Mouse (Mus musculus) cerebellum, postnatal 14 days (tissue): ENCODE results near the gene Galr3.
A peak's percentile ranks its signal among the peaks of the same experiment; 100 is the strongest.
"Not testable (repeated sequence)": the region's sequence is repeated elsewhere in the genome, so short reads cannot be mapped to it uniquely, and the experiment has no call there.

Experiments
- DNase-seq, 2 experiments: peaks; one replicate each; pipeline ENCODE4 v3.0.0; 2021; ENCODE audit warnings: mixed read lengths in 2 of 2

Galr3 gene

GRCm38 (mm10) chr15:79027291-79028205 is 14.1 kb upstream of the Galr3 start:
- peak in 1 of 2 experiments; percentile 69 for DNase-seq

DNA sequence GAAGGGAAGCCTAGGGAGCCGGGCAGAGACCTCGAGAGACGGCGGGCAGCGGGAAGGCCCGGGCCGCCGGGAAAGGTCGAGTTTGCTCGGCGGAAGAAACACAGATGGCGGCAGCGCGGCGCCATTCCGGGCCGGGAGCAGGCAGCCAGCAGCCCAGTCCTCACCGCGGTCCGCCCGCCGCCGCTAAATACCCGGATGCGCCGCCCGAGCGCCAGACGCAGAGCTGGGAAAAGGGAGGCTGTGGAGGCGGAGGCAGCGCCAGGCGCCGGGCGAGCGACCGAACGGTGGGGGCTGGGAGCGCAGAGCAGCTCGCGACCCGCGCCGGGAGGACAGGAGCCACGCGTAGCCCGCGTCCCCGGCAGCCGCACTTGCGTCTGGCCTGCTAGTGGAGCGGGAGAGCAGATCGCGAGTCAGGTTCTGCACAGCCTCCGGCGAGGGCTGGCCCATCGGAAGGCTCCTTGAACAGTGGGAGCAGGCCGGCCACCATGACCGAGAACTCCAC is 13.4 kb upstream of the Galr3 start, which contains the start of gene H1f0:
H1f0 (plus strand) TSS at position 214 of the 502 bp plus-strand sequence.
- peak; percentile 98 to 99 for DNase-seq

- no peak for DNase-seq
Measured at GRCm38 (mm10) chr15:79028823-79029484, 12.7 kb upstream of the Galr3 start.

DNA sequence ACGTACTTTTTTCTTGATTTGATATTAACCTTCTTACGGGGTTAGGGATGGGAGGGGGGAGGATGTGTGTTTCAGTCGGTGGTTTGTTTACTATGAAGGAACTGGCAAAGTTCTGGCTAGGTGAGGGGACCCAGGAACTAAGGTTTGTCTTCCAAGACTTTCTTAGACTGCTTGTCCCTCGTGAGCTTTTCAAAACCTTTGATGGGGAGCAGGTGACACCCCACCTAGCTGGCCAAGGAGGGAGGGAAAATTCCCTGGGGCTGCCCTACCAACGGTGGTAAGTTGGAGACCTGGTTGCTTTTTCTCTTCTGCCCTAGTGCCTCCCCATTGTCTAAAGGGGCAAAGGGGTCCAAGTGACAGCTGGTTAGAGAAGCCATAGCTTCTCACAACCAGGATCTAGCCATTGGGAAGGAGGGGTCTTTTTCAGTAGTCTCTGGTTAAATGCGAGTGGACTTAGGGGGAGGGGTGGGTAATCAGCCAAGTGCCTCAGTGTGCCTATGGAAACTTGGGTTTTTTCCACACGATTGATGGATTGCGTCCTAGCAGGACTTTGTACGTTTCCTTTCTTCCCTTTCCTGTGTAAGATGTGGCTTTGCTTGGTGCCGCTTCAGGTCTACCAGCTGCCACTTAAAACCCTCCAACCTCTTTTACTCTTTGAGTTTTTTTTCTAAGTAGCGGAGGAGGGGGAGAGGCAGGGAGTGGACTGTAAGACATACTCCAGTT is 12.0 kb upstream of the Galr3 start:
- no peak for DNase-seq

DNA sequence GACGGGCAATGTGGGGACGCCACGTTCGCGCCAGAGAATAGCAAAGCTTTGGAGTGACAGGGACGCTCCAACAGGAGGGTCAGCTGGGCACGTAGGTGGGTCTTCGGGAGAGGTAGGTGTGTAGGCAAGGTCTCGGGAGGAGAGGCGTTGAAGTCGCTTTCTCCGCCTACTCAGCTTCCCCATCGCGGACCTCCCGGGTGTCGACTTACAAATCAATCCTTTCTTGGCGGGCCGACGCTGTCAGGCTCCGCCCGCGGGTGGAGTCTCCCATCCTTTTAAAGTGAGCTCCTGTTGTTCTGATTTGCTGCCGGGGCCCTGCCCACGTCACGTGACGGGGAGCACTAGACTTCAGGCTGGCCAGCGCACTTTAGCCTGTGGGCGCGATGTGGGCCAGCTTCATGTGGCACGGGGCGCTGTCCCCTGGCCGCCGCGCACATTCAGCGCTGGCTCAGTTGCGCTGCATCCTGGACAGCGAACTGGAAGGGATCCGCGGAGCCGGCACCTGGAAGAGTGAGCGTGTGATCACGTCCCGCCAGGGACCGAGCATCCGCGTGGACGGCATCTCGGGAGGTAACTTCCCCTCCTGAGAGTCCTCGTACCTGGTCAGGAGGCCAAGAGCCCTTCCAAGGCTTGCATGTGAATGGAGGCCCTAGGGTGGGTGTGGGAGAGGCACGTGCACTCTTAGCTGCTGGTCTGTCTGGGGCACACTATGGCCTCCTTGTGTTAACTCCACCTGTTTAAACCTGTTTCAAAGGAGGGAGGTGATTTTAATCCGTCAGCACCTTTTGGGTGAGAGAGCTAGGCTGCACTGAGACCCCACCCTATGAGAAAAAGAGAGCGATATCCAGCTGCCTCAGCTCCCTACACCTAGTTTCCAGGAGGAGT is 10.9 kb upstream of the Galr3 start:
- peak; percentile 88 to 91 for DNase-seq

DNA sequence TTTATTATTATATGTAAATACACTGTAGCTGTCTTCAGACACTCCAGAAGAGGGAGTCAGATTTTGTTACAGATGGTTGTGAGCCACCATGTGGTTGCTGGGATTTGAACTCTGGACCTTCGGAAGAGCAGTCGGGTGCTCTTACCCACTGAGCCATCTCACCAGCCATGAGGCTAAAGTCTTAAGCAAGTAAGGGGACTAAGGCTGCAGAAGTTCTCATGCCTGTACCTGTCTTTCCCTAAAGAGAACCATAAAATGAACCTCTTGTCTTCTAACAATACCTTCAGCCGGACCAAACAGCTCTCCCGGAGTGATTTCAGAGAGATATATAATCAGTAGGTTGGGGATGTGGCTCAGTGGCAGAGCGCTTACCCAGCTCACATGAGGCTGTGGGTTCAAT is 9.8 kb upstream of the Galr3 start:
- DNase-seq: not testable (repeated sequence)

GRCm38 (mm10) chr15:79037913-79038328 is 3.8 kb upstream of the Galr3 start:
- DNase-seq: peak; percentile 88 to 91

- DNase-seq: no peak
Measured at GRCm38 (mm10) chr15:79038331-79038730, 3.4 kb upstream of the Galr3 start.

DNA sequence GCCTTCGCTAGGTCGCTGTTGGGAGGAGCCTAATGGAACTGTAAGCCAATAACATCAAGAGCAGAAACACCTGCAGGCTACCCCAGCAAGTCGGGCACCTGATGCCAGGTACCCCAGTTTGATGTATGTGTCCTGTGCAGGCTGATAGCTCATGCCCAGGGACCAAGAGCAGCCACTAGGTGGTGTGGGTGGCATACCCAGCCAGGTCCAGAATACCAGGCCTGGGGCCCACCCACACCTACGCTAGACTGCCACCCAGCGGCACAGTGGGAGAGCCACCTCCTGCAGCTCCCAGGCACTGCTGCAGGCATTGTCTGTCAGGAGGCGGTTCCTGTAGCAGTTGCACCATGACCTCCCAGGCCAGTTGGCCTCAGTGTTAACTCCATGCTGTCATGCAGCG is 2.8 kb upstream of the Galr3 start:
- DNase-seq: peak; percentile 54 to 67

- no peak for DNase-seq
Measured at GRCm38 (mm10) chr15:79040501-79041416, 926 bp upstream of the Galr3 start.

GRCm38 (mm10) chr15:79042721-79043491 is 1.2 kb downstream of the Galr3 start:
- peak; percentile 56 to 58 for DNase-seq

- DNase-seq: no peak
Measured at GRCm38 (mm10) chr15:79044837-79045236, 3.2 kb downstream of the Galr3 start.

DNA sequence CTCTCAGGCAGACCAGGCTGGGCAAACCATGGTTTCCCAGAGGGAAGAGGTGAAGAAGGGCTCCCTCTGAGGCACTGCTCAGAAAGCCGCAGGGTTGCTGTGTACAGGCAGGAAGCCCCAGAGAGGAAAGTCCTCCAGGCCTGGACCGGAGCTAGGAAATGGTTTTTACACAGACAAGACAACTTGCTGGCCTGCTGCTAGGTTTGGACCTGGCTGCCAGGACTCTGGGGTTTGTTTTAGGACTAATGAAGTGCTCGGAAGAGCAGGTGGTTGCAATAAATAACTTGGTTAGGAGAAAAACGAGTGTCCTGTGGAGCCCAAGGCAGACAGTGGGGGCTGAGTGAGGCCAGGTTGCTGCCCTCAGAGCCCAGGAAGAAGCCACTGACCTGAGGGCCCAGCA is 6.5 kb downstream of the Galr3 start:
- peak in 1 of 2 experiments; percentile 49 for DNase-seq

- no peak for DNase-seq
Measured at GRCm38 (mm10) chr15:79050160-79050845, 8.6 kb downstream of the Galr3 start.

DNA sequence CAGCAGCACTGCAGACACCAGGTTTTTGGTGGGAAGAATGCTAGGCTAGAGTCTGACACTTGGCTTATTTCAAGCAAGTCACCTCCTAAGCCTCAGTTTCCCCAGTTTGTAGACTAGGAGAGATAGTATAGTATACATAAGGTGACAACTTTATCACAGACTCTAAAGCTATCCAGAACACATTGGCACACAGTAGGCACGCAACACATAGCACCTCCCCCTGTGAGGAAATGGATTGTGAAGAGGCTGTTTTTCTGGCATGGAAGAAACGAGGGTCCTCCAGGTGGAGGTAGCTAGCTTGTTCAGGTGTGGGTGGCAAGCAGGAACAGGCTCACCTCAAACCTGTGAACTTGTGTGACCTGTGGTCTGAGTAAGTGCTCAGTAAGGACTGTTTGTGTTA is 9.3 kb downstream of the Galr3 start:
- no peak for DNase-seq

- DNase-seq: no peak
Measured at GRCm38 (mm10) chr15:79051461-79052360, 10.0 kb downstream of the Galr3 start.

DNA sequence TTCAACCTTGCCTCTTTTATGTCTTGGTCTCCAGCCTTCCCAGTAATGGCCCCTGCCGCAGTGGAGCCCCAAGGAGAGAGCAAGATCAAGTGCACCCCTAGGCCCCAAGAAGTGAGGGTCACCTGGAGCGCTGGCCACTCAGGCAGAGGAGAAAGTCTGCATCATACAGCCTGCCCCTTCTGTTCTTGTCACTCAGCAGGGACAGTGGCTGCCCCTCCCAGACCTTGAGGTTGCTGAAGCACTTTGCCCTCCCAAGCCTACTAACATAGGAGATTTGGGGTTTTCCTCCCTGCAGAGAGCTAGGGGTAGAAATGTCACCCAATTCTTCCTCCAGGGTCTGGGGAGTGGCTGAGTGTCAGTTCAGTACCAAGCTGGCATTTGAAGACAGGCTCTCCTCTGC is 10.7 kb downstream of the Galr3 start:
- no peak for DNase-seq

GRCm38 (mm10) chr15:79056601-79057000 is 14.9 kb downstream of the Galr3 start:
- no peak for DNase-seq
